Mouse (Mus musculus): ENCODE data around the gene Wdr92. TPM values are rescaled to one million over a fixed set of nuclear protein-coding genes. Genes with fewer than 3 reads are reported as not detected.

Wdr92 gene
- 1 to 10 TPM; 4.8 to 7.0 TPM for total RNA-seq (2023)

GRCm38 (mm10) chr11:17181807-17182206, at the start of gene Wdr92:
Gene Wdr92, plus strand, starts transcription at chr11:17182107.

GRCm38 (mm10) chr11:17158858-17159737, 22.8 kb upstream of the Wdr92 start, which contains the start of gene Ppp3r1:
Gene Ppp3r1, plus strand, starts transcription at chr11:17159263.

GRCm38 (mm10) chr11:17211258-17212140, 29.6 kb downstream of the Wdr92 start, which contains the start of gene Pno1:
Gene Pno1, minus strand, starts transcription at chr11:17211568.

GRCm38 (mm10) chr11:17257443-17257842, 75.5 kb downstream of the Wdr92 start, which contains the start of gene C1d:
Gene C1d, plus strand, starts transcription at chr11:17257579.

Other genes with a start within 250 kb of the Wdr92 start
- gene Fbxo48, start 230.7 kb upstream of the Wdr92 start, total RNA-seq (2023) = 1 to 10 TPM; 1.3 to 1.5 TPM
- 1 to 10 TPM; 3.1 to 4.3 TPM for gene Cnrip1, start 130.5 kb upstream of the Wdr92 start, total RNA-seq (2023)
- 100 to 1,000 TPM; 385 to 484 TPM for gene Plek, start 129.7 kb upstream of the Wdr92 start, total RNA-seq (2023)
- 10 to 100 TPM; 87.0 to 91.6 TPM for gene Ppp3r1, start 22.8 kb upstream of the Wdr92 start, total RNA-seq (2023)
- gene Pno1, start 29.5 kb downstream of the Wdr92 start, total RNA-seq (2023) = 10 to 100 TPM; 19.6 to 23.2 TPM
- gene C1d, start 75.5 kb downstream of the Wdr92 start, total RNA-seq (2023) = 10 to 100 TPM; 42.0 to 42.4 TPM